Mouse (Mus musculus) adrenal gland, postnatal 14 days (tissue): ENCODE results near the gene Dyrk3. TPM values are rescaled to one million over a fixed set of nuclear protein-coding genes. Genes with fewer than 3 reads are reported as not detected.

Experiments
- DNase-seq: peaks from one replicate; pipeline ENCODE4 v3.0.0; 2021; ENCODE audit warnings: mixed read lengths
- total RNA-seq: library from RNA; stranded (reverse); gene quantifications from 2 replicates; pipeline ENCODE4 v1.2.3, GENCODE M21; 2021

The Dyrk3 gene
- total RNA-seq, 1 experiment from 2014 or later, result 5.3 TPM

- DNase-seq, result peak; percentile 63
These were observed 25.6 kb downstream of the Dyrk3 start for GRCm38 (mm10) chr1:131112576-131112975.

DNA sequence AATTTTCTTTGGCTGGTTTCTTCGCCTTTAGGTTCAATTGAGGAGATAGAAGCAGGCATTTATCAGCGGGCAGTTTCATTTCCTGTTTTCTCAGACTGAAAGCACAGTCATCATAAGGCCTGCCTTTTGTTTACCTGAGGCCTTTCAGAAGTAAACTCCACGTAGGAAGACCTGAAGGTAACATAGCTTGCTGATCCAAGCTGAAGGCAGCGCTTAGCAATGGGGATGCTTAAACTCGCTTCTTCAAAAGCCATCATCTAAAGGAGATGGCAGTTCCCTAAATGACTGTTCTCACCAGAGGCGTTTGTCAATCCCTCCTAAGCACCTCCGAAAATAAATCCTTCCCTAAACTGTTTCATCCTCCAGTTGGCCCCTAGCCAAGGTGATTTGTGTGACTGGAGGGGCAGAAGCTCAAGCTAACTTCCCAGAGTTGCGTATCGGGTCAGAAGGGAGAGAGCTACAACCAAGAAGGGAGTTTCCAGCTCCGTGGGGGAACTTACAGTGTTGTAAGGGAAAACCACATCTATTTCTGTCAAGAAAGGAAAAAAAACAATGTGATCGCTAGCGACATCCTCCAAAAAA is 27.5 kb downstream of the Dyrk3 start:
- peak; percentile 57 for DNase-seq

GRCm38 (mm10) chr1:131107575-131108308 is 30.4 kb downstream of the Dyrk3 start:
- DNase-seq, result no peak

- no peak for DNase-seq
These were observed 34.2 kb downstream of the Dyrk3 start for GRCm38 (mm10) chr1:131103776-131104424.

GRCm38 (mm10) chr1:131100808-131101207 is 37.3 kb downstream of the Dyrk3 start:
- DNase-seq, result no peak

GRCm38 (mm10) chr1:131097700-131098094 is 40.4 kb downstream of the Dyrk3 start, which contains the start of gene Mapkapk2:
Mapkapk2 (minus strand) TSS chr1:131097826.
- peak; percentile 98 for DNase-seq

DNA sequence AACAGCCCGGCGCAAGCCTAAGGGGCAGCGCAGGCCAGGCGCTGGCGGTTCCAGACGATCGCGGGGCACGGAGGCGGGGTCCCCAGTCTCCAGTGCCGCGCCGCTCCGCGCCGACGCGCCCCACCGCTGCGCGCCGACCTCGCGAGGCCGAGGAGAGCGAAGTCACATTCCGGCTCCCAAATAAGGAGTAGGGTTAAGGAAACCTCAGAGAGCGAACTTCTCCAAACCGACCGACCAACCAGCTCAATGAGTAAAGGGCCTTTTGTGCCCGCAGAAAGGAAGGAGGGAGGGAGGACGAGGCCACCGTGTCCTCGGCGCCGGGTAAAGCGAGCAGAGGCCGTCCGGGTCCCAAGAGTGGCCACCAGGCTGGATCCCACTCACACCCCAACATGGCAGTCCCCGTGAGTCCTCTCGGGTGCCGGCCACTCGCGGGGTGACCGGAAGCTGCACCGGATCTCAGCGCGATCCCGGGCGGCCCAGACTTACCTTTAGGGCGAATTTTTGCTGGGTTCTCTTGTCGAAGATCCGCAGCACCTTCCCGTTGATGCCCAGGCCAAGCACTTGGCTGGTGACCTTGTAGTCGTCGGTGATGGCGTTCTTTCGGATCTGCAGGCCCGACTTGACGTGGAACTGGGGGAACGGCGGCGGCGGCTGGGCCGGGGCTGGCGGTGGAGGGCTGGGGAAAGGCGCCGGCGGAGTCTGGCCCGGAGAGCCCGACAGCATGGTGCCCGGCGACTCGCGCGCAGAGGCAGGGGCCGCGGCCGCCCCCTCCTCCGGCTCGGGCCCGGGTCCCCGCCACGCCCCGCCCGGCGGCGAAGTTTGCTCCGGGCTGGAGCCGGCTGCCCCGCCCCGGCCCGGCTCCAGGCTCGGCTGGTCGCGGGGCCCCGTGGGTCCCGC is 41.1 kb downstream of the Dyrk3 start:
- peak; percentile 78 for DNase-seq

- DNase-seq, result no peak
These were observed 41.9 kb downstream of the Dyrk3 start for GRCm38 (mm10) chr1:131096132-131096695.

- no peak for DNase-seq
These were observed 42.6 kb downstream of the Dyrk3 start for GRCm38 (mm10) chr1:131095574-131095973.

DNA sequence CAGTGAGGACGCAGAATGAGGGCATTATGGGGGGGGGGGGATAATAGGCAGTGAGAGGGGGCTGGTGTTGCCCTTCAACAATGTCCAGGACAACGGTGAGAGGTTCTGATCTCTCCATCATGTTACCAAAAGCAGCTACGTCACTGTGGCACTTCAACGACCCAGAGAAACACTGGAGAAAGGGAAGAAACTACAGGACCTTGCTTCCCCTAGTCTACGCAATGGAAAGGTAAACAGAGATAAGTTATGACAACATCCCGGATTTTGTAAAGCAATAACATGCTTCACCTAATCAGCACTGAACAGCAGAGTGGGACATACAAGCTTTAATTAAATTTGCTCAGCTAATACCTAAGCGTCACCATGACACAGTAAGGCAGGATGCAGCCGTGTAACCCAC is 44.3 kb downstream of the Dyrk3 start:
- DNase-seq, result no peak

DNA sequence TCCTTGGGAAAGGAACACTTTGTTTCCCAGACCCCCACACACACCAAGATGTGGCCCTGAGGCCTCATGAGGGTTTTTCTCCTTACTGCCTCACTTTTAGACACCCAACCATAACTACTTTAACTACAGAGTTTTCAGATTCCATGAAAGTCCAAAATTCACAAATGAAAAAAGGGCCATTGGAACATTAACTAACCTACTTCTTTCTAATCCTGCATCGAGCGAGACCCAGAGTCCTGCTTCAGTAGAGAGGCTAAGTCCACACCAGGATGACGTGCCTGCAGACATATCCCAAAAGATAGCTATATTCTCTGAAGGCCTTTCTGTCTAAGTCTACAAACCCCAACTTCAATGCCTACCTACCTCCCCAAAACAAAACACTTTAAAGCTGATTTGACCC is 45.3 kb downstream of the Dyrk3 start:
- no peak for DNase-seq

DNA sequence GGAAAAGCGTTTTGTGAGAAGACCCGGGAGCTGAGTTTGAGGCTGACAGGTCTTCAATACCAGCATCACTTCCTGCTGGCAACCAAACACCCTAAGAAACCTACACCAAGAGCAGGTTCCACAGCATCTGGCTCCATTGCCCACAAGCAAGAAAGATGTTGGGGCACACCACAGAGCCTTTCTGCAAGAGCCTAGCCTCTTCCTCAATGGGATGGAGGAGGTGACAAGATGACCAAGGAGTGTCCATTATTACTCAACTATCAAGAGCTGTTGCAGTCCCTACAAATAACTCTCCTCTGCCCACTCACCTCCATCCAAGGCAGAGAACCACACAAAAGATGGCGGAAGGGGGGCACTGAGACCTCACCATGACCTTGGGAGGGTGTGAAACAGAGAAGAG is 46.0 kb downstream of the Dyrk3 start:
- no peak for DNase-seq

DNA sequence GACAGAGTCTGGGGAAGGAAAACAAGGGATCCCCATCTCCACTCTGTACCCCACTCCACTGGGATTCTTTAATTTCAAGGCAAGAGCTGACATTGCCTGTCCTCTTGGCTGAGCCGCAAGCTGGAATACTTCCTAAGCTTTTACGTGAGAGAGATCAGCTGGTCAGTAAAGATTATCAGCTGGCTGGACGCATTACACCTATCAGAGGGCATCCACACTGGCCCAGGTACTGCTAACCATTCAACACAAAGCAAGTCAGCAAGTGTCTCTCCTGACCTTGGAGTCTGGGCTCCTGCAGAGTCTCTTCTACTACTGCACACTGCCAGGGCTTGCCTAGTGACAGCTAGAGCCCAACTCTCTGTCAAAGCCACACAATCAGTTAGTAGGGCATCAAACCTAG is 46.7 kb downstream of the Dyrk3 start:
- no peak for DNase-seq

DNA sequence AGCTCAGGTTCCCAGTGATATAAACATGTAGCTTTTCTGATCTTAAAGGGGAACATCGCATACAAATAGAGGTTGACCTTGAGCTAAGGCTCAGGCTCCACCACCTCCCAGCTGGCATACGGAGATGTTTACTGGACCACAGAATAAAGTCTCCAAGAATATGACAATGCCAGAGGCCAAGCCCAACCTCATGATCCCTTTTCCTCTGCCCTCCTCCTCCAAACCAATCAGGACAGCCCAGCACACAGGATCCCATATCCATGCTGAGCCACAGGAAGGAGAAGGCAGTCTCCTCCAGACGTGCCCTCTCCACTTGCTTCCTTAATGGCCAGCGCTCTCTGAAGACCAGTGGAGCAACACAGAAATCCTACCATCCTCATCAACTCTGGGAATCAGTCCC is 47.3 kb downstream of the Dyrk3 start:
- no peak for DNase-seq

DNA sequence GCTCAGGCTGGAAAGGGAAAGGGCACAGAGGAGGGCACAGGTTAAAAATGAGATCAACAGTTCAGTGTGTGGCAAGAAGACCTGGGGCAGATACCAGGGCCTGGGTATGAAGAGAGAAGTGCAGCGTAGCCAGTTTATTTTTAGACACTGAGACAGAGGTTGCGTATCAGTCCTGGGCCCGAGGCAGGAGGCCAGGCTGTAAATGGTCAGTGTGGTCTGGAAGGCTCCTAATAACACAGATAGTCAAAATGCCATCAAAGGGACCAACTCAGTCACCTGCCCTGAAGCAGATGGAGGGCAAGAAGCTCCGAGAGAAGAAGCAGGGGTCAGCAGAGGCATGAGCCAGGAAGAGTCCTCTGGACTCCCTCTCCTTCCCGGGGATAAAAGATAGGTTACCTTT is 47.9 kb downstream of the Dyrk3 start:
- DNase-seq, result no peak

- peak; percentile 56 for DNase-seq
These were observed 48.5 kb downstream of the Dyrk3 start for GRCm38 (mm10) chr1:131089525-131090127.

GRCm38 (mm10) chr1:131088547-131088946 is 49.6 kb downstream of the Dyrk3 start:
- DNase-seq, result no peak

GRCm38 (mm10) chr1:131086907-131087306 is 51.2 kb downstream of the Dyrk3 start:
- peak; percentile 83 for DNase-seq

DNA sequence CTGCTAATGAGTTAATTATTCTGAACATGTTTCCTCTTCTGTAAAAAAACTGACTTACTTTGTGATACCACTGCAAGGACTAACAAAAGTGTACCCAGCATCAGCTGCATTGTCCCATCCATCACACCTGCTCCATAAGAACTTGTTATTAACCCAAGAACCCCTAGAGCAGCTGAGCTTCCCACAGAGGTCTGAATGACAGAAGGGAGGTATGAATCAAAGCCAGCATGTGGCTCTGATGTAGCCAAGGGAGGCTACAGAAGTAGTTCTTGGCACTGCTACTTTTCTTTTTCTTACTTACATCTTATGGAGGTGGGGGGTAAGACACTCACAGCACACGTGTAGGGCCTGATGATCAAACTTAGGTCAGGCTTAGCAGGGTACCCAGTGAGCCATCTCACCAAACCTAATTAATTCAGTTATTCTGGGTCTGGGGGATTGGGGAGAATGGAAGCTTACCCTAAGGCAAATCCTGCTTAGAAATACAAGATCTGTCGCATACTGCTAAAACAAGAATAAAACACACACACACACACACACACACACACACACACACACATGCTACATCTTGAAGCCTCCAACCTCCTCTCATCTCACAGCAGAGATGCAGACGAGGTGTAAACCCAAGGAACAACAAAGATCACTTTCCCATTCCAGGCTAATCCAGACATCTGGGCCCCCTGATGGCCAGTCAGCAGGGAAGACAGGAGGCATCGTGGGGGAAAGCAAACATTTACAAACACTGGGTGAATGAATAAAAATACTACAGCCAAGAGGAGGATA is 52.0 kb downstream of the Dyrk3 start:
- DNase-seq, result no peak

DNA sequence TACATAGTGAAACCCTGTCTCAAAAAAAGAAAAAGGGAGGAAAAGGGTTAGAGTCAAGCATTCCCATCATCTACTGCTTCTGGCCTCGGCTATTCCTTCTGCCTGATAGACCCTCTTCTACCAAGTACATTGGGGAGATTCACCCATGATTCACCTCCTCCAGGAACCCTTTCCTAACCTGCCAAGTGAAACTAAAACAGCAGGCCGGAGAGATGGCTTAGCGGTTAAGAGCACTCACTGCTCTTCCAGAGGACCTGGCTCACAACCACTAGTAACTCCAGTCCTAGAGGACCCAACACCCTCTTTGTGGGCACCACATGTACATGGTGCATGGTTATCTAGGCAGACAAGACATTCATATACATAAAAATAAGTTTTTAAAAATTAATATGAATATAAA is 52.9 kb downstream of the Dyrk3 start:
- DNase-seq, result no peak

- DNase-seq, result peak; percentile 79
These were observed 53.9 kb downstream of the Dyrk3 start for GRCm38 (mm10) chr1:131084289-131084688.
